Mouse (Mus musculus) skeletal muscle tissue, adult 2 months (tissue): ENCODE measurements around the gene Col13a1.

Source experiments
- DNase-seq: peaks from one replicate; pipeline ENCODE4 v3.0.0-alpha.2; 2012; ENCODE audit warnings: low read depth, low spot score

Gene Col13a1

GRCm38 (mm10) chr10:61968003-61968553 is 10.8 kb downstream of the Col13a1 start:
- no peak for DNase-seq

- no peak for DNase-seq
Observed at GRCm38 (mm10) chr10:61967207-61967606, 11.7 kb downstream of the Col13a1 start.

GRCm38 (mm10) chr10:61965386-61965841 is 13.5 kb downstream of the Col13a1 start:
- DNase-seq = peak; percentile 68

- no peak for DNase-seq
Observed at GRCm38 (mm10) chr10:61956718-61957117, 22.2 kb downstream of the Col13a1 start.

GRCm38 (mm10) chr10:61953916-61954315 is 25.0 kb downstream of the Col13a1 start:
- no peak for DNase-seq

- no peak for DNase-seq
Observed at GRCm38 (mm10) chr10:61949542-61949941, 29.4 kb downstream of the Col13a1 start.

GRCm38 (mm10) chr10:61944386-61944785 is 34.5 kb downstream of the Col13a1 start:
- DNase-seq = no peak

GRCm38 (mm10) chr10:61943480-61943879 is 35.4 kb downstream of the Col13a1 start:
- DNase-seq = no peak

GRCm38 (mm10) chr10:61942719-61943118 is 36.2 kb downstream of the Col13a1 start:
- no peak for DNase-seq

- DNase-seq = peak; percentile 30
Observed at GRCm38 (mm10) chr10:61936211-61937121, 42.4 kb downstream of the Col13a1 start.

GRCm38 (mm10) chr10:61931678-61932077 is 47.2 kb downstream of the Col13a1 start:
- no peak for DNase-seq

- DNase-seq = no peak
Observed at GRCm38 (mm10) chr10:61929901-61930300, 49.0 kb downstream of the Col13a1 start.

GRCm38 (mm10) chr10:61928725-61929651 is 49.9 kb downstream of the Col13a1 start:
- DNase-seq = no peak

GRCm38 (mm10) chr10:61925691-61926090 is 53.2 kb downstream of the Col13a1 start:
- DNase-seq = no peak

- no peak for DNase-seq
Observed at GRCm38 (mm10) chr10:61920655-61921365, 58.1 kb downstream of the Col13a1 start.

- DNase-seq = no peak
Observed at GRCm38 (mm10) chr10:61919924-61920654, 58.8 kb downstream of the Col13a1 start.

GRCm38 (mm10) chr10:61919496-61919895 is 59.4 kb downstream of the Col13a1 start:
- no peak for DNase-seq

GRCm38 (mm10) chr10:61917066-61917465 is 61.8 kb downstream of the Col13a1 start:
- no peak for DNase-seq

GRCm38 (mm10) chr10:61911770-61912169 is 67.1 kb downstream of the Col13a1 start:
- DNase-seq = peak; percentile 22

- no peak for DNase-seq
Observed at GRCm38 (mm10) chr10:61909004-61909403, 69.9 kb downstream of the Col13a1 start.
